22 mouse cellular contexts compared by ENCODE assay signal in the genomic region with DNA sequence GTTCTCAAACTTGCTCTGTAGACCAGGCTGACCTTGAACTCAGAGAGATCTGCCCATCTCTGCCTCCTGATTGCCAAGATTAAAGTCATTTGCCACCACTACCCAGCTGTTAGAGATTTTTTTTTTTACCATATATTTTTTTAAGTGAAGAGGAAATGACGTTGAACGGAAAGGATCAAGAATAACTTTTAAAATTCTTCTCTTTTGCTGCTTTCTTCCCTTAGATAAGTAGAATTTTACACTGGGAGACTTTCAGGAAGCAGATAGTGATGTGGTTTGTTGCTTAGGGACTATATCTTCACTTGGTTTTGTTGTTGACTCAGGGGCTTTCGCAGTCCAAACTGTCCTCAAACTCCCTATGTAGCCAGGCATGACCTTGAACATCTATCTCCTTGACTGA. TPM values are rescaled to one million over a fixed set of nuclear protein-coding genes. Genes with fewer than 3 reads are reported as not detected.
A peak's percentile ranks its signal among the peaks of the same experiment; 100 is the strongest.
DNase-seq lines count a peak whose midpoint lies in the region; TF ChIP-seq lines count a peak whose summit lies in the region.
"Had no signal": no experiment of that assay in that cellular context is flagged by ENCODE, and none has a peak within 500 bp of the region (broad histone marks: within the 10 kb centered on the region; RNA-seq: fewer than 3 reads in every experiment).

No protein-coding gene starts in this region.

- peaks cover 9% of the 10 kb centered on the region; the same call in 1 of the 2 replicates for H3K36me3 ChIP-seq in ES-Bruce4 (ENCODE audit: control insufficient read depth, insufficient read depth, low read length, poor library complexity, severe bottlenecking)
- H3K36me3 ChIP-seq: forebrain, embryonic 15.5 days had no signal

- TF ChIP-seq EP300 in ES-Bruce4 (IDR thresholded peaks at IDR 0.05; ENCODE audit: insufficient read depth, low read depth, low read length), result no peak

- 0 out of 2 replicates have a peak overlapping the region, but pooled peaks have one; percentile 44 for H3K27ac ChIP-seq in ES-Bruce4 (ENCODE audit: insufficient read depth, low read length)
- H3K27ac ChIP-seq: embryonic facial prominence, embryonic 10.5 days; embryonic facial prominence, embryonic 12.5 days; forebrain, embryonic 13.5 days; forebrain, embryonic 15.5 days had no signal

- no peak for TF ChIP-seq CTCF in ES-Bruce4 (IDR thresholded peaks at IDR 0.05; ENCODE audit: low read depth, low read length)

- no peak overlapping the region for H3K4me3 ChIP-seq in ES-Bruce4 (ENCODE audit: low read depth, low read length)
- H3K4me3 ChIP-seq: embryonic facial prominence, embryonic 10.5 days; embryonic facial prominence, embryonic 12.5 days; forebrain, embryonic 13.5 days; forebrain, embryonic 15.5 days had no signal

- peak; percentile 85 for DNase-seq in 416B (ENCODE audit: low read depth)
- DNase-seq in MEL-GATA-1-ER (ENCODE audit: extremely low read depth, low read depth), result peak; percentile 74
- no peak for DNase-seq in layer of hippocampus, adult 11-12 months (ENCODE audit: low spot score)
- no peak for DNase-seq in right cerebral cortex, postnatal 14 days
- no peak for DNase-seq in thymus, adult 18-20 months
- DNase-seq: adrenal gland, adult 2 months; adrenal gland, postnatal 10 days; adrenal gland, postnatal 25 days; B cell, adult 2 months; cerebellum, adult 11 months; cerebellum, adult 18-20 months; cerebellum, adult 8-10 months; cerebellum, adult 9-11 months; cerebellum, postnatal 14 days; cerebellum, postnatal 36 days; forebrain, postnatal 0 days had no signal

- no peaks in the 10 kb centered on the region for H3K4me1 ChIP-seq in ES-Bruce4 (ENCODE audit: control insufficient read depth, insufficient read depth, low read length)

- no peak for TF ChIP-seq POLR2A in ES-Bruce4 (IDR thresholded peaks at IDR 0.05; ENCODE audit: insufficient read depth, low read length)

- no peak overlapping the region for H3K9ac ChIP-seq in ES-Bruce4 (ENCODE audit: low read depth, poor library complexity, severe bottlenecking)
- H3K9ac ChIP-seq: embryonic facial prominence, embryonic 12.5 days; forebrain, embryonic 13.5 days; forebrain, embryonic 15.5 days; forebrain, postnatal 0 days had no signal

- H3K9me3 ChIP-seq in ES-Bruce4 (replicated peaks; ENCODE audit: control insufficient read depth, insufficient read depth, low read length, poor library complexity, severe bottlenecking), result no peaks in the 10 kb centered on the region
- H3K9me3 ChIP-seq: embryonic facial prominence, embryonic 10.5 days; embryonic facial prominence, embryonic 12.5 days; forebrain, embryonic 13.5 days; forebrain, embryonic 15.5 days had no signal

- H3K27me3 ChIP-seq in ES-Bruce4 (ENCODE audit: control insufficient read depth, insufficient read depth, low read length, poor library complexity, severe bottlenecking), result no peaks in the 10 kb centered on the region
- H3K27me3 ChIP-seq: CH12.LX had no signal

RNA-seq across cellular contexts. Expression of gene Nucks1, which starts 1.9 kb away (rescaled TPM):
- polyA plus RNA-seq in ES-Bruce4 (2011; ENCODE audit: insufficient read depth, insufficient read length, low read depth, missing spikeins), result 298 and 328 TPM in 2 replicates

RNA-seq across cellular contexts. Expression of gene Rab29, which starts 41.4 kb away (rescaled TPM):
- 4.3 and 9.6 TPM in 2 replicates for polyA plus RNA-seq in ES-Bruce4 (2011; ENCODE audit: insufficient read depth, insufficient read length, low read depth, missing spikeins)

RNA-seq across cellular contexts. Expression of gene Slc45a3, which starts 54.3 kb away (rescaled TPM):
- polyA plus RNA-seq in ES-Bruce4 (2011; ENCODE audit: insufficient read depth, insufficient read length, low read depth, missing spikeins), result 3.3 and 3.9 TPM in 2 replicates

Comparison
In these comparisons a context has a peak if more than half of its experiments do, and no peak if none do; other contexts are left out.
1. DNase-seq: peak in 416B (single experiment) and MEL-GATA-1-ER (single experiment); none in layer of hippocampus, adult 11-12 months (single experiment), right cerebral cortex, postnatal 14 days (single experiment) and thymus, adult 18-20 months (0 of 2).